Mouse (Mus musculus) layer of hippocampus, adult 9-10 months (tissue): ENCODE results near the gene Rce1.

ENCODE experiments used
- DNase-seq: peaks from one replicate; pipeline ENCODE4 v3.0.0; 2022; ENCODE audit warnings: low spot score

Rce1 gene

DNA sequence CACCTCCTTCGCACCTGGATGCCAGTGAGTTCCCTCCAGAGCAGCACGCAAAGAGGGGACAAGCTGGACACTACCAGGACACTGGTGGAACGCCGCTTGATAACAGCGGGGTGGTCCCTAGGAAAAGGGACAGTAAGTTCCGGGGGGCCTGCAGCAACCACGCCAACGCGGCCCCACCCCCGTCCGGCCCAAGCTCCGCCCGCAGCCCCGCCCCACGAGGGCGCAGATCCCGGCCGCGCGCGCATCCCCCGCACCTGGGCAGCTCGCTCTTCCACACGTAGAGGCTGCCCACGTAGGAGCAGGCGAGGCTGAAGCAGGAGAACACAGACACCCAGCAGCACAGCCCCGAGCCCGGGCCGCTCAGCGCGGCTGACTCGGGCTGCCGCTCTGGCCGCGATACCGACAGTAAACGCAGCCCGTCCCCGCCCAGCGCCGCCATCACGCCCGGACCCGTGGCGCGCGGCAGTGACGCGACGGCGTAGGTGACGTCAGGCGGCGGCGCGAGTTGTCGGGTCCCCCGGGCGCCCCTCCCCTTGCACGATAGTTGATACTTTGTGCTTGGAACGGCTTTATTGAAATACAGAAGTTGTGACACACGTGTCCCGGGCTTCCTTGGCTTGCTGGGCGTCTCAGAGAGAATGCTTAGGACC is at the start of gene Rce1:
Gene Rce1 (minus strand): TSS at position 463 of the 650 bp plus-strand sequence.
- peak; percentile 64 for DNase-seq

DNA sequence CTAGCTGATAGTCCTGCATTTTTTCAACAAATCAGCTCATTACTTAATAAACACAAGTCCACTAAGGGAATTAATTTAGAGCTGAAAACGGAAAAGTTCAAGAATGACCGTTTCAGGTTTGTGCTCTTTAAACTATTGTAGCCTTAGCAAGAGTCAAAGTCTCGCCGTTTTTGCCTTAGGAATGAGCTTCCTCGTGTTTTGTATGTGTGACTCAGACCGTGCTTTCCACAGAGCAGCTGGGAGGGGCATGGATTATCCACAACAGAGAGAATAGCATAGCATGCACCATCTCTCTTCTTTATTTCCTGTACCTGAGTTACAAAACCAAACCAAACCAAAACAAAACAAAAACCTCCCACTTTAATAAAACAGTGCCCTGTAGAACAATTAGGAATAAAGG is 47.0 kb upstream of the Rce1 start:
- DNase-seq: no peak

DNA sequence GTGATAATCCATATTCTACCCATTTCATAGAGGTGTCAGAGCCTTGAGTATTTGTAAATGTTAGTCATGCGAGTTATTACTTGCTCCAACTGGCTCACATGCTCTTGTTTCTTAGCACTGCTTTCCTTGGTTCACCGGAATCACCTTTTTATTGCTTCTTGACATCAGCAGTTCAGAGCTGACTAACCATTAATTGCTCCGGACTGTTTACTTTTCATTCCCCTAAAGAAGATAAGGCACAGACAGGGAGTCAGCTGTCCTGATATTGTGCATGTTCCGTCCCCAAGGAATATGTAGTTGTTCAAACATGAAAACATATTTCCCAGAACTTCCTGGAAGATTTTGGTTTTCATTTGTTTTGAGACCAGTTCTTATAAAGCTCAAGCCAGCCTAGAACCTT is 45.3 kb upstream of the Rce1 start:
- no peak for DNase-seq

DNA sequence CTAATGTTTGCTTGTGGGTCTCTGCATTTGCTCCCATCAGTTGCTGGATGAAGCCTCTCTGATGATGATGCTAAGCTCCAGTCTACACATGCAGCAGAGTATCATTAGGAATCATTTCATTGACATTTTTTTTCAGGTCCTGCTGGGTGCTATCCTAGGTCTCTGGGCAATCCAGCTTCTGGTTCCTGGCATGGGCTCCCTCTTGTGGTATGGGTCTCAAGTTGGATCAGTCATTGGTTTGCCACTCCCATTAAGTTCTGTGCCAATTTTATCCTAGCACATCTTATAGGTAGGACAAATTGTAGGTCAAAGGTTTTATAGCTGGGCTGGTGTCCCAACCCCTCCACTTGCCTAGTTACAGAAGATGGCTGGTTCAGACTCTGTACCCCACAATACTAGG is 41.4 kb upstream of the Rce1 start:
- DNase-seq: no peak

DNA sequence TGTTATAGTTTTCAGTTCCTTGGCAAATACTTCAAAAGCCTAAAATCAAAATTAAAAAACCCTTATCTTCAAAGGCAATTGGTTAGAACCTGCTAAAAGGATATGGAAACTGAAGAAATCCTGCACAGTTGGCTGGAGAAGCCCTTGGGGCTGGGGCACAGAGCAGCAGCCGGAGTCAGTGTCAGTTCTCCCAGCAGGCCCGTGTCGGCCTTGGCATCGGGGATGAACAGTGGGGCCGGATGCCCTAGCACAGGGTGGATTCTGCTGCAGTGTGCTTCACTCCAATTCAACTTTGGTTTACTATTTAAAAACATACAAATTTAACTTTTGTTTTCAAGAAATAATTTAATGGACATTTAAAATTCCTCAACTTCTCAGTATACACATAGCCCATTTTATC is 32.7 kb upstream of the Rce1 start:
- DNase-seq: no peak

DNA sequence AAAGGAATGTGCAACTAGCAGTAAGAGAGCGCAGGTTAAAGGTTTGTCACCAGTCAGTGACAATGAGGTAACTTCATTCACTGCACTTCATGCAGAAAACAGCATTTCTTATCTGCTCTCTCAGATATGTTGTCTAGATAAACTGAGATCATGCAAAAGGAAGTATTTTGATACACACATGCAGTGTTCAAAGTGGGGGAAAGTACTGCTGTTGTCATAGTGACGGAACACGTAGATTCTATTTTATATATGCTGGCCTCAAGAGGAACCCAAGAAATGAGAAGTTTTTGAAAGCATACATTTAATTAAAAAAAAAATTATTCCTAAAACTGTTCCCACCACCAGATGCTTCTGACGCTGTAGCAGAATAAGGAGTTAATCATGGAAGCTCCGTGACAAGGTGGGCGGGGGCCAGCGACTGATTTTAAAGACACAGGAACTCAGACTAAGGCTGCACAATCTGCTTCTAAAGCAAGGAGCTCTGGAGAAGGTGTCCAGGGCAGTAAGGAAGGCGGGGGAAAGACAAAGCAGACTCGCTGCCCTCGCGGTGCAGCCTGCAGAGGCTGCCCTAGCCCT is 21.6 kb upstream of the Rce1 start:
- DNase-seq: no peak

DNA sequence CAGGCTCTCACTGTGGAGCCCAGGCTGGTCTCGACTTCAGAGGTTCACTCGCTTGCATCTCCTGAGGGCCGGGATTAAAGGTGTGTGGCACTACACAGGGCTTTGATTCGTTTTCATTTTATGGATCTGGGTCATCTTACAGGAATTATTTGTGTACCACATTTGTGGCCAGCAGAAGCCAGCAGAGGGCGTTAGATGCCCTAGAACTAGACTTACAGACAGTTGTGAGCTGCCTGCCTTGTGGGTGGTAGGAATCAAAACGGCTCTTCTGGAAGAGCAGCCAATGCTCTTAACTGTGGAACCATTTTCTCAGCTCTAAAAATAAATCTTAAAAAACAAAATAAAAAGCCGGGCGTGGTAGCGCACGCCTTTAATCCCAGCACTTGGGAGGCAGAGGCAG is 18.8 kb upstream of the Rce1 start:
- peak; percentile 75 for DNase-seq

DNA sequence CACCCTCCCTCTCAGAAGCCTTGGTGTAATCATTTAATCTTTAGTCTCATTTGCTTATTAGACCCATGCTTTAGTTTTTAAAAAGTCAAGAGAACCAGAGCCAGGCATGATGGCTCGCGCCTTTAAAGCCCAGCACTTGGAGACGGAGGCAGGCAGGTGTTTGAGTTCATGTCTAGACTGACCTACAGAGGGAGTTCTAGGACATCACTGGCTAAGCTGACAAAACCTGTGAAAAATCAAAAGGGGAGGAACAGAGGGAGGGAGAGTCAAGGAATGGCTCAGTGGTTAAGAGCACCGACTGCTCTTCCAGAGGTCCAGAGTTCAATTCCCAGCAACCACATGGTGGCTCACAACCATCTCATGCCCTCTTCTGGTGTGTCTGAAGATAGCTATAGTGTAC is 10.5 kb upstream of the Rce1 start:
- no peak for DNase-seq

DNA sequence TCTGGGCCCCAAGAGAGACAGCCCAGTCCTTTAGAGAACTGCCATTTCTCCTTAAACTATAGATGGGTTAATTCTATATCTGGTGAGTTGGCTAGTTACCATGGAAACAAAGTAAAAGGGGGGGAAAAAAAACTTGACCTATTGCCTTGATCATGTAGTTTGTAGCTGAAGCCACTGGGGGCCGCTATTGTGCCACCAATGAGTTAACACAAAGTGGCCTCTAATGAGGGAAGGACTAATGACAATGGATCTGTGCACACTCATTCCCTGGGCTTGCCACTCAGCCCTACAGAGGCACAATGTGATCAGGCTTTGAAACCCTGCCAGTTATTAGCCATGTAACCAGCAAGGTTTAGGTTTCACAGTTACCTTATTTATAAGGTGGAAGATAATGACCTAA is 3.4 kb upstream of the Rce1 start:
- peak; percentile 44 for DNase-seq

DNA sequence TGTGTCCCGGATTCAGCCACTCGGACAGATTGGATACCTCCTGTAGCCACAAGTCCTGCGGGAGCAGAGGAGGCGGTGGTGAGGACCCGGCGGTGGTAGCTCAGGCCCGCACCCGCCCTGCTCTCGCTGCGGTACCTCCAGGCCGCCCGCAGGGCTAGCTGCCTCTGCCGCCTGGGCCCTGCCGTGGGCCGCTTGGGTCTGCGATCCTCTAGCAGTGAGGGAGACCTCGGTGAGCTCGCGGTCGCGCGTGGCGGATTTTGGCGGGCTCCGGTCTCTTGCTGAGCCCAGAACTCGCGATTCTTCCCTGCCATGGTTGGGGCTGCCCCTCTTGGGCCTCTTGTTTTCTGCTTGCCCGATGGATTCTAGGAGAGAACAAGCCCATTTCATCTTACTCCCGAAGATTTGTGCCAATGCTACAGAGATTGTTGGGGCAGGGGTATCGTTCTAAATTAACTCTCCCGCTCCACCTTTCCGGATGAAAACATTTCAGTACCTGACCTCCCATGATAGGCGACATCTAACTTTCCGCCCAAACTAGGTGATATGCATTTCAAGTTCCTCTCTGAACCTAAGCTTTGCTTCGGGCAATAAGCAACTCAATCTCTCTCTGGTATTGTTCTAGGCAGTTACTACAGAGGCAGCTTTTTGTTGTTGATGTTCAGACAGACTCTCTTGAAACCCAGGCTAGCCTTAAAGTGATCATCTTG is 541 bp upstream of the Rce1 start:
- no peak for DNase-seq

DNA sequence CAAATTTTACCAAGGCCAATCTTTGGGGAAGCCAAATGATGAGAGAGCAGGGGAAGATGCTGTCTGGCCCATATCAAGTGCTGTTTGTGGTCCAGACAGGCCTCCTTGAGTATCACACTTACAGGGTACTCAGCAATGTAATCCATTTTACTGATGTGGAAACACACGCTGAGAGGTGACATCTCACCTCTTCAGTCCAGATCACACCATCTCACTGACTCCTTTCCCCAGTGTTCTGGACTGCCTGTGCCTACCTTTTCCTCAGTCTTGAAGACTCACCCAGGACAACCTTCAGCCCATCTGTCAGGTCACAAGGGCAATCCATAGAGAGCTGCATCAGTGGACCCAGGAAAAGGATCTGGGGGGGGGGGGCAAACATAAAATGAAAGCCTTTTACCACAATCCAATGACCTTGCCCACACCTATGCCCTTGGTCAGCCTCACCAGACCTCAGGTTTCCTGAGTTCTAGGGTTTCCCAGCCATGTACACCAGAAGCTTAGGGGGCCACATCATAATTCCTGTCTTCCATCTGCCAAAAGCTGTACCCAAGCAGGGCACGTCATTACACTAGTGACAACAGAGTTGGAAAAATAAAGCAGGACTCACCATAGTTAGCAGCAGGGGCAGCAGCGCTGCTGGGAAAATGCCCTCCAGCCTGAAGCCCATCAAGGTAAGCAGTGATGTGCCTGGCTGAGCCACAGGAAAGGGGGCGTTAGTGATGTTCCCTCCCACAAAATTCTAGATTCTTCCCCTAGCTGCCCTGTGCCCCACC is 849 bp downstream of the Rce1 start:
- DNase-seq: no peak

DNA sequence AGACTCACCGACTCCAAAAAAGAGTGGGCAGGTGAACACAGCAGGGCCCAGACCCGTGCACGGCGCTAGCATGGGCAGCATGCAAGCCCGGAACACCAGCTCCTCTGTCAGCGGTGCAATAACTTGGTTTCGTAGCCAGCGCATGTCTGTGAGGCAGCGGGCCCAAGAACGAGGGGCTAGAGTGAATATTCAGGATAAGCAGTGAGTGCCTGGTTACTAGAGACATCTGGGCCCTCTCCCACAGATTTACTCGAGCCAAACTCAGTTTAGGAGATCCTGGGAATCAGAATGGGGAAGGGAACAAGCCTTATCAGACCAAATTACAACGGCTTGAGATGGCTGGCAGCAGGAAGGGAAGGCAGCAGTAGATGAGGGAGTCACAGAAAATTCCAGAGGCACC is 1.4 kb downstream of the Rce1 start:
- no peak for DNase-seq

DNA sequence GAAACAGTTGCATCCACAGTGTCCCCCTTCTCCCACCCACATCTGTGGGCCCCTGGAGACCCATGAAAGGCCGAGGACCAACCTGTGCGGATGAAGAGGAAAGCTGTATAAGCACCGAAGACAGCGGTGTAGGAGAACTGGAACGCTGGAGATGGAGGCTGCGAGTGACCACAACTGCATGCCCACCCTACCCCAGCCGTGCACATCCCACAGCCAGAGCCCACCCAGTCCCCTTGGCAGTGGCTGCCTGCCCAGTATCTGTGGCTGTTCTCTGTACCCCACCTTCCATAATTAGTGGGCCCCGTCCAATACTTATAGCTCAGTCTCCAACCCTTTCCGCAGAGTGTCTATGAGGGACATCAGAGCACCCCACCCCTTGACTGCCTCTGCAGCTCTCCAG is 2.0 kb downstream of the Rce1 start:
- DNase-seq: no peak

DNA sequence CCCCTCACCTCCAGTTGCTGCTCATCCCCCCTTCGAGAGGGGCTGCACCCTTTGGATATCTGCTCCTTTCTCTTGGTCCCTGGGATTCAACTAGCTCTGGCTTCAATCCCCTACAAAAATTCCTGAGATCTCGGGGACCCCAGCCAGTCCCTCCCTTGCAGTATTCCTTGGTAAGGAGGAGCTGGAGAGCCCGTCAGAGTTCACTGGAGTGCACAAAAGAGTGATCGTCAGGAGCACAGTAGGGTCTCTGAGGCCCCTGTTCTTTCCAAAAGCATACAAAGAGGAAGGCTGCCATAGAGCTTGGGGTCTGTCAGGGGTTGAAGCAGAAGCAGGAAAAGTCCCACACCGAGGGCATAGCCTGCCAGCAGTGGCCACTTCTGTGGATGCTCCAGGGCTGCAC is 2.7 kb downstream of the Rce1 start:
- DNase-seq: no peak

DNA sequence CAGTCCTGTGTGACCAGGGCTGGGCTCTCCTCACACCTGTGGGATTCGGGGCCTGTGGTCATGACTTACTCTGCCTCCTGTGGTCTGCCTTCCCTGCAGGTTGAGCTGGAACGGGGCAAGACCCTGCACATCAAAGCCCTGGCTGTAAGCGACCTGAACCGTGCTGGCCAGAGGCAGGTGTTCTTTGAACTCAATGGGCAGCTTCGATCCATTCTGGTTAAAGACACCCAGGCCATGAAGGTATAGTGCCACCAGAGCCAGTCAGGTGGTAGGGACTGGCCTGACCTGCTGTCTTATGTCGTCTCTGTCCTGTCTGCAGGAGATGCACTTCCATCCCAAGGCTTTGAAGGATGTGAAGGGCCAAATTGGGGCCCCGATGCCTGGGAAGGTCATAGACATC is 4.7 kb downstream of the Rce1 start:
- DNase-seq: no peak

DNA sequence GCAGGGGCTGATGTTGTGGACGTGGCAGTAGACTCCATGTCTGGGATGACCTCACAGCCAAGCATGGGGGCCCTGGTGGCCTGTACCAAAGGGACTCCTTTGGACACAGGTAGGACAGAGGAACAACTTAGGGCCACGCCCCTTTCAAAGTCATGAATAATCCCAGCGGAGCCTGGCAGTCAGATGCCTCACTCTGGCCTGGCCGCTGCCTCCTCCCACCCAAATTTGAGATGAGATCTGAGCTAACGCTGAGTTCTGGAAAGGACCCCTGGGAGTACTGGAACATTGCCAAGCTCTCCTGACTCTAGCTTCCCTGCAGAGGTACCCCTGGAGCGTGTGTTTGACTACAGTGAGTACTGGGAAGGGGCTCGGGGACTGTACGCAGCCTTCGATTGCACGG is 6.0 kb downstream of the Rce1 start:
- no peak for DNase-seq

DNA sequence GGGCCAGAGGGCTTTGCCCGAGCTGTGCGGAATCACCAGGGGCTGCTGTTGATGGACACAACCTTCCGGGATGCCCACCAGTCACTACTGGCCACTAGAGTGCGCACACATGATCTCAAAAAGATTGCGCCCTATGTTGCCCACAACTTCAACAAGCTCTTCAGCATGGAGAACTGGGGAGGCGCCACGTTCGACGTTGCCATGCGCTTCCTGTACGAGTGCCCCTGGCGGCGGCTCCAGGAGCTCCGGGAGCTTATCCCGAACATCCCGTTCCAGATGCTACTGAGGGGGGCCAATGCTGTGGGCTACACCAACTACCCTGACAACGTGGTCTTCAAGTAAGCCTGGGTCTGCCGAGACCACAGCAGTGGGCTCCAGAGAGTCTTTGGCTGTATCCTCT is 7.3 kb downstream of the Rce1 start:
- DNase-seq: no peak

DNA sequence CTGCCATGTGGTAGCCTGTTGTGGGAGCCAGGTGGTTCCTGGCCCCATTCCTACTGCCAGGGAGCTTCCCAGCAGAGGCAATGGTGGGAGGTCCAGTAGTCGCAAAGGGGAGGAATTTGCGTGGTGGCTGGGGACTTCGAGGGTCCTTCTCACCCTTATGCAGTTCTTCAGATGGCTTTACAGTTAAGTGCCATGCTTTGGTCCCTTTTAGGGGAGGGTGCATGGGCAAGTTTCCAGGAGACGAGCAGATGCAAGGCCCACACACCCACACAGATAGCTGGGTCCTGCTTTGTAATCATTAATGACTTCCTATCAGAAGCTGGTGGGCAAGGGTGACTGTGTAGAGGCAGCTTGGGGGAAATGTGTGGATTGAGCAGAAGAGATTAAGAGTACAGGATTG is 8.9 kb downstream of the Rce1 start:
- DNase-seq: no peak

DNA sequence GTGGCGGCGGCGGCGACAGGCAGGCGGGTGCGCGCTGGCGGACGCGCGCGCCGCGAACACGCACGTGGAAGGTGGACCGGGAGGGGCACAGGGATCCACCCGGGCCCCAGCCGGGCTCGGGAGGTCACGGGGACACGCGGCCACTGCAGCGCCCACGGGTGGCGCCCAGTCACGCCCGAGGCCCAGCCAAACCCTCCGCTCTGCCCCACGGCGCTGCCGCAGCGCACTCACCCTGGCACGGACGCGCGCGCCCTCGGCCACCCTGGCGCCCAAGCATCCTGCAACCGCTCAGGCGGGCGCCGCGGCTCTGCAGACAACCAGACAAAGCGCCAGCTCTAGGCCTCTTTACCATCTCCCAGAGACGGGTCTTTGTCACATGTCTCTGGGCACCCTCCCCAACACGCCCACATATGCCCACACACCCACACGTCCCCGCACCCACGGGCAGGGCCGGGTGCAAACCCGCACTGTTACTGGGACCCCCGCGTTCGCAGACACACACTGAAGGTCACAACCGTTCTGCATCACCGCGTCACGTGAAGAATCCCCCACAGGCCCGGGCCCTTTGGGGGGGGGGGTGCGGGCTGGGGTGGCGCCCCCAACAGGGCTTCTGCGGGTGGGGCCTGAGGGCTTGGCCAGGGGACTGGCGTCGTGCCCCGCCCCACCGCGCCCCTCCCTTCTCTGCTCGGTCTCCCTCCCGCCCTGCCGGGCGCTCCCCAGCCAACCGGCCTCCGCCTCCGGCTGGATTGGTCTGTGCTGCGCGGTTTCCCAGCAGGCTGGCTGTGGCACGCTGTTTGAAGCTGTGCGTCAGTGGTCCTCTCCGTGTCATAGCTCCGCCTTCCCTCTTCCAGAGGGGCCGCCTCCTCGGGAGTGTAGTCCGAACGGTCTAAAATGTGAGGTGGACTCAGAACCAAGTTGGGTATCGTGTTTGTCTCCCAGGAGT is 10.0 kb downstream of the Rce1 start, which contains the start of gene Lrfn4:
Gene Lrfn4 (minus strand): TSS at position 517 of the 943 bp plus-strand sequence.
- DNase-seq: peak; percentile 49

DNA sequence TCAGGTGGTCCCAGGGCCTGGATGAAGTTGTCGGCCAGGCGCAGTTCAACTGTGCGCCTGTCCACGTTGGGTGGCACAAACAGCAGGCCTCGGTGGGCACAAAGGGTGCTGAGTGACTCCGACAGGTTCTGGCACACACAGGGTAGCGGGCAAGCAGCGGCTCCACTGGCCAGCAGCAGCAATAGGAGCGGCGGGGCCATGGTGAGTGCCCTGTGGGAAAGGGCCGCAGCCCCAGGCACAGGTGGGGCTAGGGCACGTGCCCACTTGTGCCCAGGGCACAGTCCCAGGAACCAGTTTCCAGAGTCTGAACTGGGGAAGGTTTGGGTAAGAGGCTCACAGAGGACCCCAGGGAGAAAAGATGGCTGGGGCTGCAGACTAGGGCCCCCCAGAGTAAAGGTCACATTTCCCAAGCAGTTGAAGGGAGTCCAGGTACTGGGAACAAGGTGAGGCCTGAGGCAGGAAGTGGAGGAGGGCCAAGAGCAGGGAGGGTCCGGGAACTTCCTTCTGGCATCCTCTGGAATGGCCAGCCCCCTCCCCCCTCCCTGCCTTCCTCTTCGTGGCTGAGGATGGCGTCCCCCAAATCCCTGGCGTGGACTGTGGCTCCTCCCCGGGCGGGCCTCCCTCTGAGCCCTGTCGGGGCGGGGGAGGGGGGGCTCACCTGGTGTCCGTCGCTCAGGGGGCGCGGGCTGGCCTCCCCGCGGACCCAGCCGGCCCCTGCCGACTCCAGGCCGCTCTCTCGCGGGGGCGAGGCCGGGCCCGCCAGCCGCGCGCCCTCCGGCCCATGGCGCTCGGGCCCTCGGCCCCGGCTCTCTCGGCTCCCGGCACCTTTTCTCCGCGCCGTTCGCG is 10.9 kb downstream of the Rce1 start:
- DNase-seq: no peak
